Mouse (Mus musculus) cerebellum, adult 11-12 months (tissue): ENCODE data around the gene Rdh13.

Experiments used
- DNase-seq: peaks from one replicate; pipeline ENCODE4 v3.0.0; 2022

Gene Rdh13

DNA sequence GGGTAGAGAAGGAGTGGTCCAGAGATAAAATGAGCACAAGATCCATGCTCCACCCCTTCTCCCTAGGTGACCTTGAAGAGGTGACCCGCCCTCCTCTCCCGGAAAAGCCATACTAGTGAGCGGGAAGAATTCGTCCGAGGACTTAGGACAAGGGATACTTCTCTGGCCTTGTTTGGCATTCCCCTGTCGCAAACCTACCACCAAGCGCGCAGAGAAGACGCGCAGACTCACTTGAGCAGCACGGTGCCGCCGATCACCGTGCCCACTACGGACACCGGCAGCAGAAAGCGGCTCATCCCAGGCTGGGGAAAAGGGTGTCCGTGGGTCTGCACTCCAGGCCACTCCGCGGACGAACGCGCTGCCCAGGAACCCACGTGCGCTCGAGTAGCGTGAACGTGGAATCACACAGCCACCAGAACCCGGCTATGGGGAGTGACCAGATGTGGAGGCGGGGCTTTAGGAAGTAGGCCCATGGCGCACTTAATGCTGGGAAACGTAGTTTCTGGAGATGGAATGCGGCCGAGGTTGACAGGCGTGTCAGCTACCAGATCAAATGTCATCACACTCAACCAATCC lies at the start of gene Rdh13:
Gene Rdh13, minus strand, starts transcription at position 434 of the 576 bp plus-strand sequence.
- peak; percentile 91 for DNase-seq

GRCm38 (mm10) chr7:4493991-4494390 lies 48.5 kb upstream of the Rdh13 start:
- no peak for DNase-seq

DNA sequence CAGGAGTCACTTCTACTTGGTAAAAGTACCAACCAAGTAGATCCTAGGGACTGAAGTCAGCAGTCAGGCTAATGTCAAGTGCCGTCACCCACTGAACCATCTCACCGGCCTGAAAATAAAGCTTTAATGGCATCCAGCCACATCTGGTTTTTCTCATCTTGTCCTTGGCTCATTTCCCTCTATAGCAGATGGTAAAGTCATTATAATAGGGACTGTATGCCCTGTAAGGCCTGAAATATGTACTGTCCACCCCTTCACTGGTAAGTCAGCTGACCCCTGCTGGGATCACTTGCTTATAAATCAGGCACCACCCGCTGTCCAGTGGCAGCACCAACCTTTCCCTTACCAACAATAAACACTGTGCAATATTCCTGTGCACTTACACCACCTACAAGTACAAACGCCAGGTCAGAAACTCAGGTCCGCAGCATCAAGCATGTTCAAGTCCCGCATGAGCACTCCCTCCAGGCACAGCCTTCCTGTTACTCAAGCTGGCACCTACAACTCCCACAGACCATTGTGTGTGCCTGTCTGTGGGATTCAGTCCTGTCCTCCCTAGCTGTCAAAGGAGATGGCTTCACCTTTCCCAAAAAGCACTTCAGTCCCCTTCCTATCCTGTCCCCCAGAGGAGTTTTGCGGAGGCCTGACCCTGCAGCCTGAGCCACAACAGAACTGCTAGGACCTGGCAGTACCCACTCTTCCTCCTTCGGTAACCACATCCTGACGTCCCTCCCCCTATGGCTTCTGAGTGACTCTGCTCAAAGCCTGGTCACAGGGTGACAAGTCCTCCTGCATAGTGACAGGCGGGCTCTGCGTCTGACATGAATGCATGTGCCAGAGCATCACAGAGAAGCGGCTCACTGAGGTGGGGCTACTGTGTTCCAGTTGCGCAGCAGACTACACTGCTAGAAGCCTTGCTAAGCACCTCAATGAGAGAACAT lies 47.1 kb upstream of the Rdh13 start:
- DNase-seq, result no peak

DNA sequence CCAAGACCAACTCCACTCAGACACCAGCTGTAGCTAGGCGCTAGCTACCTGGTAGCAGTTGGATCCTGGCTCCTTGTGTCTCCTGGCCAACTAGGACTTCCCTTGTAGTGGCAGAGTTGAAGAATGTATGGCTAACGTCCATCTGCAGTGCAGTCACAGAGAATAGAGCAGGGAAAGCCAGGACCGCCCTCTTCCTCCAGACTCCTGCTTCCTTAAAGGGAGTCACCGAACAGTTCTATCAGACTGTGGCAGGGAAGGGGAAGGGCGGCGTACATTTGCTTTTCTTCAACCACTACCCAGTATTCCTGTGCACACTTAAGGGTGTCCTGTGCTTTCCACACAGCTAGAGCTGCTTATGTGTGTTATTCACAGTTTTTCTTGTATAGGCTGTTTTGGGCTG lies 45.9 kb upstream of the Rdh13 start:
- no peak for DNase-seq

- DNase-seq, result no peak
These were observed 36.8 kb upstream of the Rdh13 start for GRCm38 (mm10) chr7:4482281-4482680.

DNA sequence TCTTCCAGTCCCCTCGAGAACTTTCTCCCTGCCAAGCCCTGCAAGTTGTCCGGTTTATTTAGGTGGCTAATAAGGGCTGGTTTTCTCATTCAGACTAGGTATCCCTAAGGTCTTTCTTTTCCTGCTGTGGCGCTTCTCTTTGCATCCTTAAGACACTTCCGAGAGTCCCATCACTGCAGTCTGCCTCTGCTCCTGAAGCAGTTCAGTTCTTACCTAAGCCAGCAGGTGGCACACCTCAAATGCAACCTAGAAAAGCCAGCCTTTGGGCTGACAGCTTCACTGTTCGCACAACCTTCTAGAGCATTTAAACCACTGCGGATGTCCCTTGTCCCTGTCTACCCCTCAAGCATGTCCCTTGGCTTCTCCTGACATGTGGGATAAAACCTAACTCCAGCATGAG lies 34.2 kb upstream of the Rdh13 start:
- no peak for DNase-seq

- DNase-seq, result no peak
These were observed 33.4 kb upstream of the Rdh13 start for GRCm38 (mm10) chr7:4478796-4479291.

- peak; percentile 79 for DNase-seq
These were observed 32.8 kb upstream of the Rdh13 start for GRCm38 (mm10) chr7:4478021-4478795.

- DNase-seq, result no peak
These were observed 28.5 kb upstream of the Rdh13 start for GRCm38 (mm10) chr7:4473940-4474339.

GRCm38 (mm10) chr7:4471179-4471555 lies 25.7 kb upstream of the Rdh13 start:
- peak; percentile 62 for DNase-seq

- peak; percentile 69 for DNase-seq
These were observed 25.1 kb upstream of the Rdh13 start for GRCm38 (mm10) chr7:4470275-4471178.

DNA sequence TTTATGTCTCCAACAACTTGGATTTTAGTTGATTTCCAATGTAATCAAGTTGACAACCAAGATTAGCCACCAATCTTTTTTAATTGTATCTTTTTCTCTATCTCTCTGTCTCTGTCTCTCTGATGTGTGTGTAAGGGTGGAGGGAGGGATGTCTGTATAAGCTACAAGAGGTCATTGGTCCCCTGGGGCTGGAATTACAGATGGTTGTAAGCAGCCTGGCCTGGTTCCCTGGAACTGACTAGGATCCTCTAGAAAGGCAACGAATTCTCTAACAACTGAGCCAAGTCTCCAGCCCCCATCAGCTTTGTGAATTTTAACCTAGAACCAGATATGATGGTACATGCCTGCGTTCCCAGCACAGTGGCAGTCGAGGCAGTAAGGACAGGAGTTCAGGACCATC lies 22.4 kb upstream of the Rdh13 start:
- no peak for DNase-seq

GRCm38 (mm10) chr7:4464194-4464824 lies 18.9 kb upstream of the Rdh13 start:
- DNase-seq, result no peak

DNA sequence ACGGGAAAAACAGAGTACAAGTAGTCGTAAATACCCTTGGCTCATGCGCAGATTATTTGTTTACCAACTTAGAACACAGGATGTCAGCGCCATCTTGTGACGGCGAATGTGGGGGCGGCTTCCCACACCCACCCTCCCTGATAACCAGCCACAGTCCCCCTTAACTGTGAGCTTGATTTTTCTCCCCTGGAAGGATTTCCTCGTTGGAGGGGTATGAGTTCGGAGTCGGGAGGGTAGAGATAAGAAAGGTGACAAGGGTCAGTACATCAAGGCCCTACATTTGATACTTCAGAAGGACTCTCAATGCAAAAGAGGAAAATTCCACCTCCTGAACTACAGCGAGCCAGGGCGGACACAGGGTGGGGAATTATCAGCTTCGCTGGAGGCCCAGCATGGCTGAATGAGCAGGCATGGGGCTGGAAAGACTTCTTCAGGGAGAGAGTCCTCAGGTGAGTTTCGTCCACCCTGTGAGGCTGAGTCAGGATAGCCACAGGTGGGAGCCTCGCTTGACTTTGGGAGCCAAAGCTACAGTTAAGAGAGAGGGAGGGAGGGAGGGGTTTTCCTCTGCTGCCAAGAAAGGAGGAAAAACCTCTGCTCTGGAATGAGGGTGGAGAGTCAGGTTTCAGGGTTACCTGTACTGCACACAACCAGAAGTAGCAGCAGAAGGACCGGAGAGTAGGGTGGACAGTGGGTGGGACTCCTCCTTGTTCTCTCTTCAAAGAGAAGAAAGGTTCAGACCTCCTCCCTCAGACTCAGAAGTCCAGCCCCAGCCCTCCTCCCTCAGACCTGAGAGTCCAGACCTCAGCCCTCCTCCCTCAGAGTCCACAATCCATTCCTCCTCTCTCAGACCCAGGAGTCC lies 15.4 kb upstream of the Rdh13 start, which contains the start of gene Eps8l1:
Gene Eps8l1, plus strand, starts transcription at position 99 of the 859 bp plus-strand sequence.
- DNase-seq, result no peak

DNA sequence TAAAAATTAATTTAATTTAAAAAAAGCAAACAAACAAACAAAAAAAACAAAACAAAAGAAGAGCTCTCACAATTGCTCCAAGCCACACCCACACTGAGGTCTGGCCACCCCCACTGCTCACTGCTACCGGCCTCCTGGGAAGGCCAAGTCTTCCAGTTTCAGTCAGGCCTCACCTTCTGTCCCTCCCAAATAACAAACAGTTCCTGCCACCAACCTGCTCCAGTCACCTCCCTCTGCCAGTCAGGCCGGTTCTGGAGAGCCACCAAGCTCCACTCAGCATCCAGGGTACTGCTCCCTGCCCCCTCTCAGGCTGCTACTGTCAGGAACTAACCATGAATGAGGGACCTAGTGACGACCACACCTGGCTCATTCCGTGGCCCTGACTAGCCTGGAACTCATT lies 7.2 kb upstream of the Rdh13 start:
- no peak for DNase-seq

DNA sequence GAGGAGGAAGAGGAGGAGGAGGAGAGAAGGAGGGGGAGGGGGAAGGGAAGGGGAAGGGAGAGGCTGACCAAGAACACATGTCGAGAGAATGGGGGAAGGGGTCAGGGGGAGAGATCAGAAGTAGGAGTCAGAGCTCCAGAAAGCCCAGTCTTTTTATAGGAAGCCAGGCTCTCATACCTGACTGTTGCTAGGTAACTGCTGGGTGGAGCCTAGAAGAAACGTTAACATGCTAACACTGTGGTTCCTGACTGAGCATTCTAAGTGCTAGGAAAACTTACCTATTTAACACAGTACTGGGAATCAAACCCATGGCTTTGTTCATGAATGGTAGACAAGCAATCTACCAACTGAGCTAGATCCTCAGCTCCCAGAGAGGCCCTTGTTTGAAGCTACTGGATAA lies 3.8 kb upstream of the Rdh13 start:
- no peak for DNase-seq

DNA sequence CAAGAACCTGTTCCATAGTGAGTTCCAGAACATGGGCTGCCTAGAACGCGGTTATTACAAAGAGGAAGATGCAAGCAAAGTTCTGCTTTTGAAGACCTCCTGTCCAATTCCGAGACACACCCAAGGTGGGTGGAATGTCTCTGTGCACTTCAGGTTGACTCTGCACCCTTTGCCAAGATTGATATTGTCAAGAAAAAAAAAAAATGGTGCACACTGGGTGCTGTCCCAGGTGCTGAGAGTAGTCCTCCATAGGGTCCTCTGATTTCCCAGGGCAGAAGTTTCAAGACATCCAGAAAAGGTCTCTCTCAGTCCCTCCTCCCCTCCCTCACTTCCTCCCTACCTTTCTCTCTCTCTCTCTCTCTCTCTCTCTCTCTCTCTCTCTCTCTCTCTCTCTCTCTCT lies 3.0 kb upstream of the Rdh13 start:
- no peak for DNase-seq

DNA sequence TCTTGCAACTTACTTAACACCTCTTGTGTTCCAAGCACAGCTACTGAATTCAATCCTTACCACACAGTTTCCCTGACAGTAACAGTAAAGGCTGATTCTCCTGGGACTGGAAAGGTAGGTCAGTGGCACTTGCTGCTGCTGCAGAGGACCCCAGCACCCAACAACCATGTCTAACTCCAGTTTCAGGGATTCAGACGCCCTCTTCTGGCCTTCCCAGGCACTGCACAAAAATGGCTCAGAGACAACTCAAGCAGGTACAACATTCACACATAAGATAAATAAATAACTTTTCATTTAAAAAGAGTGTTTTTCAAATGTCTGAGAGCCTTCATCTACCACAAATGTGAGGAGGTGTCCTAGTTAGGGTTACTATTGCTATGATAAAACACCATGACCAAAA lies 1.7 kb upstream of the Rdh13 start:
- peak; percentile 34 for DNase-seq

- DNase-seq, result no peak
These were observed 4.9 kb downstream of the Rdh13 start for GRCm38 (mm10) chr7:4440549-4440948.

- DNase-seq, result no peak
These were observed 7.7 kb downstream of the Rdh13 start for GRCm38 (mm10) chr7:4437721-4438120.

DNA sequence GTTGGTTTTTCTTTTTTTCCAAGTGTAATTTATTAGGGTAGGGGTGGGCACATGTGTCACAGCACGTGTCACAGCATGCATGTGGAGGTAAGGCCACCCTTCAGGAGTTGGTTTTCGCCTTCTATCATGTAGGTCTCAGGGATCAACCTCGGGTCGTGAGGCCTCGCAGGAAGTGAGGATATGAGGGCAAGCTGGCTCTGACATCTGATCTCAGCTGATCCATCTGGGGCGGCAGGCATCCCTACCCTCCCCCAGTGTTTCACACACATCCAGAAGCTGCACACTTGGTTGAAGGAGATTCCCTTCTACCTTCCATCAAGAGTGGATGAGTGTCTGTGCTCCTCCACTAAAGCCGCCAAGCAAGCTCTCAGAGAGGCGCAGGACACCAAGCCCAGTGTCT lies 13.4 kb downstream of the Rdh13 start:
- DNase-seq, result no peak
